Mouse (Mus musculus) neural tube, embryonic 11.5 days (tissue): Measurements from ENCODE around the gene Actn4. TPM values are rescaled to one million over a fixed set of nuclear protein-coding genes. Genes with fewer than 3 reads are reported as not detected.

Experiments used
- ATAC-seq: fragments of 200-750 bp; cut with Nextera tagmentation; 2 replicates; pipeline ENCODE4 v1.8.0; 2017; ENCODE audit warnings: moderate number of reproducible peaks, mild to moderate bottlenecking, moderate TSS enrichment, moderate library complexity; ENCODE audit not compliant: insufficient read depth, low FRiP score, low TSS enrichment
- DNase-seq: peaks from one replicate; pipeline ENCODE4 v3.0.0-alpha.2; 2015; ENCODE audit warnings: low spot score
- H3K27ac ChIP-seq: fragments of 300-500 bp; sonication (generic); 2 replicates; pipeline ENCODE4 v1.5.1; 2014; ENCODE audit warnings: low read depth, mild to moderate bottlenecking, low read length
- H3K27me3 ChIP-seq: fragments of 300-500 bp; sonication (generic); 2 replicates; pipeline ENCODE4 v1.6.1; 2014; ENCODE audit warnings: mild to moderate bottlenecking, low read length, mixed read lengths; ENCODE audit not compliant: control insufficient read depth, insufficient read depth
- H3K36me3 ChIP-seq: fragments of 300-500 bp; sonication (generic); 2 replicates; pipeline ENCODE4 v1.6.1; 2014; ENCODE audit warnings: mild to moderate bottlenecking, low read length, moderate library complexity, mixed read lengths; ENCODE audit not compliant: control insufficient read depth, insufficient read depth
- H3K4me1 ChIP-seq: fragments of 300-500 bp; sonication (generic); 2 replicates; pipeline ENCODE4 v1.6.1; 2014; ENCODE audit warnings: low read length, mixed read lengths; ENCODE audit not compliant: control insufficient read depth, insufficient read depth
- H3K4me2 ChIP-seq: fragments of 300-500 bp; sonication (generic); 2 replicates; pipeline ENCODE4 v1.6.1; 2014; ENCODE audit warnings: low read depth, mild to moderate bottlenecking, moderate library complexity
- H3K4me3 ChIP-seq: fragments of 300-500 bp; sonication (generic); 2 replicates; pipeline ENCODE4 v1.5.1; 2014; ENCODE audit warnings: low read depth, low read length
- H3K9ac ChIP-seq: fragments of 300-500 bp; sonication (generic); 2 replicates; pipeline ENCODE4 v1.6.1; 2014; ENCODE audit warnings: mild to moderate bottlenecking, low read length
- H3K9me3 ChIP-seq: fragments of 300-500 bp; sonication (generic); 2 replicates; pipeline ENCODE4 v1.6.1; 2016; ENCODE audit warnings: low read length; ENCODE audit not compliant: control insufficient read depth
- WGBS: fragments of 180-500 bp; shearing (Covaris S2); extraction: QIAGEN DNeasy Blood & Tissue Kit; methylation state at CpG from one replicate; pipeline ENCODE4 v1.1.7; 2014; 5-methylcytosine and 5-hydroxymethylcytosine counted together
- polyA plus RNA-seq: library from polyadenylated mRNA; unstranded; fragments of >200 nt; fragmentation: Nextera tagmentation; extraction: Ambion mirVana; gene quantifications from 2 replicates; pipeline ENCODE4 v1.2.1, GENCODE M21; 2014

Gene Actn4
- polyA plus RNA-seq, 1 experiment from 2014 or later, result 201 TPM

GRCm38 (mm10) chr7:28966181-28966580 is 4.0 kb upstream of the Actn4 start:
- DNase-seq, result no peak
- no peak for ATAC-seq
- Histone ChIP-seq H3K9me3 (no peaks in the 10 kb centered on the region), H3K4me2 (no peak overlapping the region), H3K27me3 (no peaks in the 10 kb centered on the region), H3K27ac (no peak overlapping the region), H3K4me3 (no peak overlapping the region), H3K9ac (no peak overlapping the region), H3K36me3 (peaks cover 3% of the 10 kb centered on the region; the same call in 1 of the 2 replicates), H3K4me1 (peaks cover 2% of the 10 kb centered on the region)
- WGBS, result 79% methylated on average over 5 of the region's 5 CpGs

DNA sequence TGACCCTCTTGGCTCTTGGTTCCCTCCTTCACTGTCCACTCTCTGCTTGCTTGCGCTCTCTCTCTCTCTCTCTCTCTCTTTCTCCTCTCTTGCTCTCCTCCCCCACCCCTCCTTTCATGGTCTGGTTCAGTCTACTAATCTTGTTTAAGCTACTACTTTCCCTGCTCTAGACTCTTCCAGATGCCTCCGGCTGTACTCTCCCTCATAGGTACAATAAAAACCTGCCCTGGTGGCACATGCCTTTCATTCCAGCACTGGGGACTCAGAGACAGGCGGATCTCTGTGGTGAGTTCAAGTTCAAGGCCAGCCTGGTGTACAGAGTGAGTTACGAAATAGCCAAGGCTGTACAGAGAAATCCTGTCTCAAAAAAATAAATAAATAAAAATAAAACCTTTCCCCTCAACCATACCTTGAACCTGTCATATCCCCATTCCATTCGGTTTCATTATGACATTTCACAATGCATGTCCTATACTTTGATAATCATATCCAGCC is 3.3 kb upstream of the Actn4 start:
- Histone ChIP-seq H3K4me3 (no peak overlapping the region), H3K9me3 (no peaks in the 10 kb centered on the region), H3K36me3 (no peaks in the 10 kb centered on the region), H3K27ac (no peak overlapping the region), H3K9ac (no peak overlapping the region), H3K27me3 (no peaks in the 10 kb centered on the region), H3K4me2 (no peak overlapping the region), H3K4me1 (peaks cover 9% of the 10 kb centered on the region)
- DNase-seq (no peak), ATAC-seq (no peak)
- WGBS, result 79% methylated on average over 5 of the region's 5 CpGs

- no peak overlapping the region for H3K4me2 ChIP-seq
- H3K27ac ChIP-seq, result no peak overlapping the region
- H3K9ac ChIP-seq, result no peak overlapping the region
- H3K4me1 ChIP-seq, result peaks cover 26% of the 10 kb centered on the region
- no peak for ATAC-seq
- H3K4me3 ChIP-seq, result no peak overlapping the region
- H3K36me3 ChIP-seq, result no peaks in the 10 kb centered on the region
- WGBS, result 71% methylated on average over 3 of the region's 3 CpGs
- no peaks in the 10 kb centered on the region for H3K27me3 ChIP-seq
- no peak for DNase-seq
- no peaks in the 10 kb centered on the region for H3K9me3 ChIP-seq
These were observed 1.3 kb upstream of the Actn4 start for GRCm38 (mm10) chr7:28963399-28963923.

GRCm38 (mm10) chr7:28961584-28961926 is 585 bp downstream of the Actn4 start:
- Histone ChIP-seq H3K27me3 (no peaks in the 10 kb centered on the region), H3K4me2 (peak overlapping the region; percentile 82), H3K4me1 (peaks cover 31% of the 10 kb centered on the region), H3K4me3 (peak overlapping the region; percentile 89), H3K9me3 (no peaks in the 10 kb centered on the region), H3K9ac (peak overlapping the region; percentile 85), H3K36me3 (no peaks in the 10 kb centered on the region), H3K27ac (peak overlapping the region; percentile 47; the same call in 1 of the 2 replicates)
- DNase-seq (no peak), ATAC-seq (no peak; the same call in 1 of the 2 replicates)
- 0% methylated on average over 7 of the region's 7 CpGs for WGBS

- no peak for DNase-seq
- Histone ChIP-seq H3K27ac (no peak overlapping the region), H3K4me3 (peak overlapping the region; percentile 89), H3K36me3 (no peaks in the 10 kb centered on the region), H3K4me2 (peak overlapping the region; percentile 82), H3K4me1 (peaks cover 31% of the 10 kb centered on the region), H3K27me3 (no peaks in the 10 kb centered on the region), H3K9me3 (no peaks in the 10 kb centered on the region), H3K9ac (peak overlapping the region; percentile 85)
- ATAC-seq, result no peak
- WGBS, result 32% methylated on average over 9 of the region's 9 CpGs
These were observed 1.6 kb downstream of the Actn4 start for GRCm38 (mm10) chr7:28960354-28961046.

GRCm38 (mm10) chr7:28959505-28960045 is 2.6 kb downstream of the Actn4 start:
- WGBS, result 55% methylated on average over 6 of the region's 6 CpGs
- Histone ChIP-seq H3K27ac (no peak overlapping the region), H3K4me1 (peaks cover 31% of the 10 kb centered on the region)

DNA sequence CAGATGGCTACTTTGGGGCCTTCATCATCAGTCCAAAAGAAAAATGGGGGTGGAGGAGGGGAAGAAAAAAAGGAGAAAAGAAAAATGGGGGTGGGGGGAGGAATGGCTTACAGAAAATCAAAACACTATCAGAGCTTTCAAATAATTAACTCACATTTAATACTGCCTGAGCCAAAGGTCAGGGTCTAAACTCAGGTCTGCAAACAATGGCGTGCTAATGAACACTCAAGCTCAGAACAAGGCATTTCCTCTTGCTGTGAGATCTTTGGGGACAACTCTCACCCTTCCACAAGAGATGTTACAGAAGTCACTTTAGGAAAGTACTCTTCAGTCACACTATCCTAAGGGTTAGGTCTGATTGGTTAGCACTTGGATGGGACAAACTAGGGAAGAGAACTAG is 3.4 kb downstream of the Actn4 start:
- H3K4me3 ChIP-seq, result no peak overlapping the region
- H3K36me3 ChIP-seq, result no peaks in the 10 kb centered on the region
- ATAC-seq (no peak), DNase-seq (no peak)
- WGBS, result 36% methylated on average over 1 of the region's 1 CpGs
- no peaks in the 10 kb centered on the region for H3K9me3 ChIP-seq
- H3K27ac ChIP-seq, result no peak overlapping the region
- no peak overlapping the region for H3K9ac ChIP-seq
- H3K4me1 ChIP-seq, result peaks cover 34% of the 10 kb centered on the region
- H3K4me2 ChIP-seq, result no peak overlapping the region
- H3K27me3 ChIP-seq, result no peaks in the 10 kb centered on the region

More at GRCm38 (mm10) chr7:28959505-28960045, 2.6 kb downstream of the Actn4 start:
- Histone ChIP-seq H3K4me2 (peak overlapping the region; percentile 82), H3K9me3 (no peaks in the 10 kb centered on the region), H3K36me3 (no peaks in the 10 kb centered on the region), H3K4me3 (peak overlapping the region; percentile 89; the same call in 1 of the 2 replicates), H3K9ac (peak overlapping the region; percentile 24; the same call in 1 of the 2 replicates), H3K27me3 (no peaks in the 10 kb centered on the region)
- ATAC-seq, result no peak
- no peak for DNase-seq

GRCm38 (mm10) chr7:28957997-28958725 is 4.0 kb downstream of the Actn4 start:
- Histone ChIP-seq H3K9me3 (no peaks in the 10 kb centered on the region), H3K4me3 (no peak overlapping the region), H3K4me2 (no peak overlapping the region), H3K9ac (no peak overlapping the region), H3K27me3 (no peaks in the 10 kb centered on the region), H3K27ac (no peak overlapping the region), H3K36me3 (no peaks in the 10 kb centered on the region), H3K4me1 (peaks cover 41% of the 10 kb centered on the region)
- WGBS, result 92% methylated on average over 1 of the region's 1 CpGs
- no peak for DNase-seq
- no peak for ATAC-seq
